Mouse (Mus musculus): ENCODE data around the gene Camk2n1.
A peak's percentile ranks its signal among the peaks of the same experiment; 100 is the strongest.

Camk2n1 gene

DNA sequence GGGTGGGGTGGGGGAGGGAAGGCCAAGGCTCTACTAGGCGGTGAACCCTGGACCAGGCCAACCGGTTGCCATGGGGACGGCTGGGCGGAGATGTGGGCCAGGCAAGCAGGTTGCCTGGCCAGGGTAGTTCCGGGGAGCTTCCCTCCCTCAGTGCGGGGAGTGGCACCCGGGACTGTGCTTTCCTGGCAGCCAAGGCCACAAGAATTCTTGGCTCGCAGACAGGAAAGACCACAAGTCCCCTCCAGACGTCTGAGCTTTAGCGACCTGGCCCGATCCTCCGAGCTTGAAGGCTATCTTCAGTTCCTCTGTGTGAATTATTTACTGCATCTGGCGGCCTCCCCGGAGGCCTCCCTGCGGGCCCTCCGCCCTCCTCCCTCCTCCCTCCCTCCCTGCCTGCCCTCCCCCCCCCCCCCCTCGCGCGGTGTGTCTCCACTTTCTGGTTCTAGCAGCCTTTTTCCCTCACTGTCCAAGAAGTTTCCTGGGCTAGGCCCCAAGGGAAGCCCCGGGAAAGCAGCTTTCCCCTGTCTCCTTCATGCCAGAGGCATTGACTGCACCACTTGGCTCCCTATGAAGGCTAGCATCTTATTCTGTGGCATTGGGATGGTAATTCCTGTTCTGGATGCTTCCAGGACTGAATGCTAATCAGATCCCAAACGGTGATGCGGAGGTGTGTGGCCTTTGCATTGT lies 10.7 kb downstream of the Camk2n1 start:
- DNase-seq (ENCODE audit: inconsistent ontology term), result peak; percentile 96

DNA sequence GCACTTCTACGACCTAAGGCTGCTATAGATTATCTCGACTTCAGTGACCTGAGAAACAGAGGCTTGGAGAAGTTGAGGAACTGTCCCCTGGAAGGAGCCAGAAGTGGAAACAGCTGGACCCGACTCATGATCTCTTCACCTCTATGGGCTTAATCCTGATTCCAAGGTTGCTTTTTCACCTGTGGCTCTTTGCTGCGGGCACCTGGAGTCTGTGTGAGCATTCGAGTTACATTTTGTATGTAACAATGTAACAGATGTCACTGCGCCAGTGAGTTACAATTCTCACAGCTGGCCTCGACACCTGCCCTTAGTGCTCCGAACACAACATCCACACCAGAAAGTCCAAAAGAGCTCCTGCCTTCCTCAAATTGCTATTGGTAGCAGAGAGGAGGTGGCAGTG lies 11.3 kb downstream of the Camk2n1 start:
- DNase-seq (ENCODE audit: inconsistent ontology term), result no peak

DNA sequence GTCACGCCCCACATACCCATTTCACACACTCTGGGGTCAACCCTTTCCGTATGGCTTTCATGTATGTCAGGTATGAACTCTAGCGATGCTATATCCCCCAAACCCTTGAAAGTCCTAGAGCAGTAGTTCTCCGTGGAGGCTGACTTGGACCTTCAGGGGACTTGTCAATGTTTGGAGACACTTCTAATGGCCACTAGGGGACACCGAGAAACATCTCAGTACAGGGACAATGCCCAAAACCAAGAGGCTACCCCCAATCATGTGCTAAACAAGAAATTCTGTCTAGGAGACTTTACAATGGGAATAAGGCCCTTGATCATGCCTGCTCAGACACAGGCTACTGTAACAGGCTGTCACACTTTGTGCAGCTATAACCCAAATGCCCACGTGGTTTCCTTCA lies 12.6 kb downstream of the Camk2n1 start:
- no peak for DNase-seq (ENCODE audit: inconsistent ontology term)

DNA sequence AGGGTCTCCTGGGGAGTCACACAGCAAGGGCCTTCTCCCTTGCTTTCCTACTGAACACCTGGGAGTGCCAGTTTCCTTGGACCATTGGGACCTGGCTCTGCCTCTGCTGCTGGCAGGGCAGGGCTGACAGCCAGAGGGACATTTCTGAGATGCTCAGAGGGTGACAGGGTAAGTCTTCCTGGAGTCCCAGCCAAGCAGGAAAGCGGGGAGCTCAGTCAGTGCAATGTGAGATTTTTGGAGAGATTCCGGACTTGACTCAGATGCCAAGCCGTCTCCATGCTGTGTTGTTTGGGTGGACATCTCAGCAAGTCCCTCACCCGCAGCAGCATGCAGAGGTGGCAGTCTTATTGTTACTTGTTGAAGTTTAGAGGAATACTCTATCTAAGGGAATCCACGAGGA lies 13.3 kb downstream of the Camk2n1 start:
- DNase-seq (ENCODE audit: inconsistent ontology term), result peak; percentile 67

DNA sequence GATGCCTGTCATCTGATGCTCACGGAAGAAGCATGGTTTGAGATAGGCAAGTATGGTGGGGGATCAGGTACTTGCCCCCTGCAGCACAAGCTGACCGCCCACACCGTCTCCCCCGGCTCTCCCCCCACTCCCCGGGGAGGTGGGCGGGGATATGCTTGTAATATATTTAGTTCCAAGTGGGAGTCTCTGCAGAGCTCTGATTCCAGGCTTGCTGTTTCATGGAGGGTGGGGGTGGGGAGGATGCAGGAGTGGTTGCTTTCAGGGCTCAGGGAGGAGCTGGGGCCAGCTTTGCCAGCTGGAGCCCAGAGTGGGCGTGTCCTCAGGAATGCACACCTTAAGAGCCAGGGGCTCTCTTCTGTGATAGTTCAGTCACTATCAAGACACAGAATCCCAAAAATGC lies 15.0 kb downstream of the Camk2n1 start:
- no peak for DNase-seq (ENCODE audit: inconsistent ontology term)

DNA sequence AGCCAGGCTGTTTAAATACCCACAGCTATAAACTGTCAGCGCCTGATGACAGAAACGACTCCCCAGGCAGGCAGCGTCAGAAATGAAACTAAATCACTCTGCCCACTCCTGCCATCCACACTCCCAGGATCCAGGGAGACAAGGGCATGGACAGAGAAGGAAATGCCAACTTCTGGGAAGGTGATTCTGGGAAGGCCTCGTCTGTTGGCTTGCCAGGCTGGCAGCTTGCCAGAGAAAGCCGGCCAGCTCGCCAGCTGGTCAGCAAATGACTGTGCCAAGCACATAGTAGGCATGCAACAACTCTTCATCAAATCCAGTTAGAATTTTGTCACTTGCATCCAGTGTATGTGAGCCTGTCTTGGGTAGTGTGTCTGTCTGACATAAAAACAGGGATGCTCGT lies 17.1 kb downstream of the Camk2n1 start:
- no peak for DNase-seq (ENCODE audit: inconsistent ontology term)

DNA sequence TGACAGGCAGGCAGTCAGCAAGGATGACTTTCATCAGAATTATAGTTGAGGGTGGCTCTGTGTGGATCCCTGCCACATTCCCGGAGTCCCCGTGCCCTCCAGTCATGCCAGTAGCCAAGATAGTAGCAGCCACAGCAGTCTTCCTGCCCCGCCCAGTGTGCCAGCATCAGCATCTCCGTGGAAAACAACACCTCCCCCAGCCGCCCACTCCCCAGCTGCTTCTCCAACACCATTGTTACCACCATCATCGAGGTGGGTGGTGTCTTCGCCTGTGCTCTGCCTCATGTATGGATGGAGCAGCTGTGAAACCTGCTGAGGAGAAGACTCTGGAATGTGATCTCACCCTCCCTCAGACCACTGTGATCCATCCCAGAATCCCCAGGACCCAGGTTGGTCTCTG lies 25.5 kb downstream of the Camk2n1 start:
- DNase-seq (ENCODE audit: inconsistent ontology term), result no peak

DNA sequence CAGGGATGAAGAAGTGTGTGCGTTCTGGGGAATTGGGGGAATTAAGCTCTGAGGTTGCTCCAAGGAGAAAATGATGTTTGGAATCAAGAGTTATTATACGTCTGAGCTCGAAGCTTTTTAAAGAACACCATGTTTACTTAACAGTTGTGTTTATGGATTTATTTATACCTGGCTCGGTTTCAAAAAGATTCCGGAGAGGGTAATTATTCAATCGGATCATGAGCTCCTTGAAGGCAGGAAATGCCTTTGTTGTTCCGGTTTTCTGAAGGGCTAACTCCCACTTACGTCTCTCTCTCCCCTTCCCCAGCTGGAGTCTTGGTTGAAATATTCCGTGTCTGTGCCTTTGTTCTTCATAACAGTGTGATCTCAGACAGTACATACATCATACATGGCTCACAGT lies 26.8 kb downstream of the Camk2n1 start:
- DNase-seq (ENCODE audit: inconsistent ontology term), result no peak

DNA sequence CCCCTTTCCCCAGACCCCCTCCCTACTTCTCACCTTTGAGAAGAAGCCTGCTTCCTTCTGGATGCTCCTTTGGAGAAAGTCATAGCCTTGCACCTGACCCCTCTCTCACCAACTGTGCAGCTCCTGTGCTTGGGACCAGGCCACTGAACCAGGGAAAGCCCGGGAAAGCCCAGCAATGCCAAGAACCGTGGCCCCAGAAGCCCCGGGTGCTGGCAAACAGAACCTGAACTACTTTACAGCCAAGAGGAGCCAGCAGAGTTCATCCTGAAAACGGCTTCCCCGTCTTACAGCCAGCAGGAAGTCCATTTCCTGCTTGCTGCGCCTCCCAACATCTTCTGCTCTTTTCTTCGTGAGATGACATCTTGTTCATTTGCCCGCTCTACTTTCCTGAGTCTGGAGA lies 28.6 kb downstream of the Camk2n1 start:
- DNase-seq (ENCODE audit: inconsistent ontology term), result no peak

DNA sequence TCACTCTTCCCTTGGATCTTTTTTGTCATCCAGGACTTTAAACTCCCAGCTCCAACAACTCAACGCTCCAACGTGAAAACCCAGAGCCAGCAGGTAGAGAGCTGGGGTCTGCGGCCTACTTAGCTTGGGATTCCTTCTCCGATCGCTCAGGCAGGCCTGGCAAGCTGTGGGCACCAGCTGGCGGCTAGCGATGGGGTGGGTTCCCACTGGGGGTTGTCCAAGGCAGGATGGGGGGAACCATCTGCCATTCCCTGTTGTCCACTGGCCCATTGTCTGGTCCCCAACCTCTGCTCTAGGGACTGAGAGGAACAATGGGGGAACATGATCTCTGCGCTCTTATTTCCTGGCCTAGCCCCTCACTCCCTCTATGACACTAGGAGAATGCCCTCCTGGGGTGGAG lies 34.1 kb downstream of the Camk2n1 start:
- DNase-seq (ENCODE audit: inconsistent ontology term), result no peak

DNA sequence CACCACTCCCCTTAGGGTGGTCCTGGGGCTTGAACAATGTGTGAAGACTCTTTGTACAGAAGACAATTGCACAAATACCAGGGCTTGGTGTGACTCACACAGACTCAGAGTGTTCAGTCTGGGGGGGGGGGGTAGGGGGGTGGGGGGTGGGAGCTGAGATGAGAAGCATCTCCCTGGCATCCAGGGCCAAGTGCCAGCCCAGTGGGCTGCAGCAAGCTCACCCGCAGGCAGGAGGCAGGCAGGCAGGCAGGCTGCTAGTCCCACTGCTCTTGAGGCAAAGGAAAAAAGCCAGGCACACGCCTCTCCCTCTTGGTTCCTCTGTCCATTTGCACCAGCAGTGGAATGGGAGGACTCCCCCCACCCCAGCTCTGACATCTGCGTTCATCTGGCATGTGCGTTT lies 37.0 kb downstream of the Camk2n1 start:
- DNase-seq (ENCODE audit: inconsistent ontology term), result peak; percentile 83

DNA sequence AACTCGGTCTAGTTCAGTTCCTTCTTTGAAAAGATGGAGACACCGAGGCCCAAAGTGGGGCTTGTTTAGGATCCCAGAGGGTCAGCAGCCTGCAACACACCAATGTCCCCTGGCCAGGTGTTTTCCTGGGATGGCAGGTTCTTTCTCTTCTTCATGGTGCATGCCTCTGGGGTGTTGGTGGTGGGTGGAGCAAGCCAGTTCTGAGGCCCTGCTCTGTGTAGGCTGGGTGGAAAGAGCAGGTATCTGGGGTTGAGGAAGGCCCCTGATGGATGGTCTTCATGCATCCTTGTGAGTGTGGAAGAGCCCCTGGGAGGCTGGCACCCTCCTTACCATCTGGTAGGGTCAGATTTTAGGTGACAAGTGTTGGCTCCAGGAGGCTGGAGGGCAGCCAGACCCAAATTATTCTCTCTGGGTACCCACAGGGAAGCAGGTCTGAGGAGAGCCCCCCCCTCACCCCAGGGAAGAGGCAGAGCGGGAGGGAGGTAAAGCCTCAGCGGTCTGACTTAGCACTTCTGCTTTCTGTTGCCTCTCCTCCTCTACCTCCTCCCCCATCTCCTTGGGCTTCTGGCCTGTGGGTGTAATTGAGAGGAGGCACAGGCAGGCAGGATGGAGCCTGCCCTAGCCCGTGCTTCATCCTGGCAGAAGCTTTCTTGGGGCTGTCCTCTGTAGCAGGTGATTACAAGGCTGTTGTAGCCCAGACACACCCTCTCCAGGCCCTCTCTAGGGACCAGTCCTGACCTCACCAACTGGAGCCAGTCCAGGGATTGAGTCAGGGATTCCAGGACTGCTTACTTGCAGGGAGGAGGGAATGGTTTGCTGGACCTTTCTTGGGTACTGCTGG lies 39.3 kb downstream of the Camk2n1 start:
- peak; percentile 89 for DNase-seq (ENCODE audit: inconsistent ontology term)

DNA sequence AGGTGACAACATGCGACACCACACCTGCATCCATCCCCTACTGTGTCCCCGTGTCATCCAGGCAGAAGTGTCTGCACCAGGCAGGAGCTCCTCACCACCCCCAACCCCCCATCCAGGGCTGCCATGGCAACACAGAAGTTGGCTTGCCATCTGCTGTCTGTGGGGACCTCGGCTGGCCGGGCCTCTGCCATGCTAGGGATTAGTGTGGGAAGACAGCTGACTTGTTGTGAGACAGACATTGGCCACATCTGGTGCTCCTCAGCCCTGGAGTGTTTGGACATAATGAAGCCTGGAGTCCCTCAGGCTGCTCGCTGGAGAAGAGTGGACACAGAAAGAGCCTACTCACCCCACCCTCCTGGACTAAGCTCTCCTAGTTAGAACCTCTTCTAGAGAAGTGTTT lies 40.8 kb downstream of the Camk2n1 start:
- DNase-seq (ENCODE audit: inconsistent ontology term), result peak; percentile 45

DNA sequence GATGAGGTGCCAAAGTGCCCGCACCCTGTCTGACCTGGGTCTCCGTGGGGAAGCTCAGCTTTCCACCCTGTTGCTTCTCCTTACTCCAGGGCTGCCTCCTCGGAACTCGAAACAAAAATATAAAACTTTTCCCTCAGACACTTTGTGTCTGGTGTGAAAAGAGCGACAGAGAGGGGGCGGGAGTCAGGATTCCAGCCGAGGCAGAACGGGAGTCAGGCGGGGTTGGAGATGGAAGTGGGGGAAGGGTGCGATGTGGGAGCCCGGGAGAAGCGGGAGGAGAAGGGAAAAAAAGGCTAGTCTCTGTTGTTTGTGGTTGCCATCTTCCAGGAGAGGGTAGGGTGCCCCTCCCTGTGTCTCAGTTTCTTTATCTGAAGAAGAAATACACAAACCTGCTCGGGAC lies 41.7 kb downstream of the Camk2n1 start:
- peak; percentile 36 for DNase-seq (ENCODE audit: inconsistent ontology term)

DNA sequence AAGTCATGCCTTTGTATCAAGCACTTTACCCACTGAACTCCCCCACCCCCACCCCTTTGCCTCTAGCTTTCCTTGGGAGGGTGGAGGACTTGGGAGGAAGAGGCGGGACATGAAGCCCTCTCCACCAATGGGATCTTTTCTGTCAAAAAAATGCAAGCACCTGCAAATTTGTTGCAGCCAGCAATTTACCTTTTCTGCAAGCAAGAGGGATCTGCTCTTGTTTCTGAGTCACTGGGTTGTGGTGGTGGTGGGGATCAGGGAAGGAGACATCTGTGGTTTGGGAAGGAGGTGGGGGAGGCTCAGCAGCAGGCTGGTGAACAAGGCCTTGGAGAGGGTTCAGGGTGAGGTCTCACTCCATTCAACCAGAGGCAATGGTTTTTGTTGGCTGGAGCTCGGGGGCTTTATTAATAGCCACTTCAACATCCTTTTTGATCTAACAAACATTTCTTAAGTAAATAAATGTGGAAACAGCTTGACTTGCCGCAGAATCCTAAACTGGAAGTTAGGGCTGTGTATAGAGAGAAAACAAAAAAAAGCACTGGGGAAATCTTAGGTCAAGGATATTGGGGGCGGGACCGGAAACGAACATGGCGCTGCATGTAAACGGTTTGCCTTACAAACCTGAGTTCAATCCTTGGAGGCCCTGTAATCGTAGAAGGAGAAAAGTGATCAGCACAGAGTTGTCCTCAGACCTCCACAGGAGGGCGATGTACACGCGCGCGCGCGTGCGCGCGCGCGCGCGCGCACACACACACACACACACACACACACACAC lies 42.8 kb downstream of the Camk2n1 start:
- DNase-seq (ENCODE audit: inconsistent ontology term), result peak; percentile 20

DNA sequence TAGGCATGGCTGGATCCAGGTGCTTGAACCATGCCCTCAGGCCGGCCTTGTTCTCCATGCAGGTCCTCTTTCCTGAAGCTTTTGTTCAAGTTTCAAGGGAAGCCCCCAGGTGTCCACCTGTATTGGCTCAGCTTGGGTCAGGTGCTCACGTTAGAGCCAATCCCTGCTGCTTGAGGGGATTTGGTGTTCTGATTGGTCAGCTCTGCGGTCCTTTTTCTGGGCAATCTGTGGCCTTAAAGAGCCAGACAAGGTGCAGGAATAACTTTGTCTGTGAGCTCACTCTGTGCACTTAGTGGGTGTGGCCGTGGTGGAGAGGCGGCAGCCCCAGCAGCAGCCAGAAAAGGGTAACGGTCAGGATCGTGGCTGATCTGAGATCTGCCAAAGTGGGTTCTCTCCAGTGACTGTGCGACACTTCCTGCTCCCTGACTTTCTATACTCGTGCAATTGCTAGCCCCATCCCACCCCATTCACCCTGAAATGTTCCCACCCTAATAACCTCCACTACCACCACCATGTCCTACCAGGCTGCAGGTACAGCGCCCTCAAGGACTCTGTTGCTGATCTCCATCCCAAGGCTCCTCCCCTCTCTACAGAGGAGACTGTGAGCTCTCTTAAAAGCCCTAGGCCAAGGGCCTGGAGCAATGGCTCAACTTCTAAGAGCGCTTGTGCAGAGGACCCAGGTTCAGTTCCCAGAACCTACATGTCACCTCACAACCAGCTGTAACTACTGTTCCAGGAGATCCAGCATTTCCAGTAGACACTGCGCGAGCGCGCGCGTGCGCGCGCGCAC lies 45.9 kb downstream of the Camk2n1 start:
- no peak for DNase-seq (ENCODE audit: inconsistent ontology term)

DNA sequence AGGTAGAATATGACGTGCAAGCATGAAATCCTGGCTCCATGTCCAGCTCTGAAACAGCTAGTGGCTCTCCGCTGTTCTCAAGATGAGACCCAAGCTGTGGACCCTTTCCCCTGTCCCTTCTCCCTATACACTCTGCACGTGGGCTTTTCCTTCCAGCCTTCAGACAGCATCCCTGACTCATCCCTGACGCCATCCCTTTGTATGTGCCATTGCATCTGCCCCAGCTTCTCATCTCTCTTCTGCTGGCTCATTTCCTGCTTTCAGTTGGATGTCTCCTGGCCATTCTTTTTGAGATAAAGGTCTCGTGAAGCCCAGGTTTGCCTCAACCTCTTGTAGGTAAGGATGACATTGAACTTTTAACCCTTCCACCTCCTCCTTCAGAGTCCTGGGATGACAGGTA lies 46.9 kb downstream of the Camk2n1 start:
- DNase-seq (ENCODE audit: inconsistent ontology term), result no peak

DNA sequence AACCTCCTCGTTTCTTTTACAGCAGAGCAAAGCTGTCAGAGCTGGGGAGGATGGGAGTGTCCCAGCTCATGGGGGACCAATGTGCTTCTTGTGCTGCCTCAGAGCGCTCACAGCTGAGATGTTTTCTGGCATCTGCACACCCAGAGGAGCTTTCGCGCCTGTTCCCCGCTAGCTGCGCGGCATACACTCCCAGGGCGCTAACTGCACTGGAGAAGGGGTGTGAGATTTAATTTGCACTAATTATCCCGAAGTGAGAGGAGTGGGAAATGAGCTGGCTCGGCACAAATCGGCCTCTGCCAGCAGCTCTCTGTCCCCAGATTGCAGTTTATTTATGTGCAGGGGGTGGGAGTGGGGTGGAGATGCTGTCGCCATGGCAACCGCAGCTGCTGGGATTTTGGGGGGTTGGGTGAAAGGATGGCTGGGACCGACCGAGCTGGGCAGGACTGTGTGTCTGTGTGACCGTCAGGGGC lies 50.6 kb downstream of the Camk2n1 start:
- peak; percentile 73 for DNase-seq (ENCODE audit: inconsistent ontology term)

DNA sequence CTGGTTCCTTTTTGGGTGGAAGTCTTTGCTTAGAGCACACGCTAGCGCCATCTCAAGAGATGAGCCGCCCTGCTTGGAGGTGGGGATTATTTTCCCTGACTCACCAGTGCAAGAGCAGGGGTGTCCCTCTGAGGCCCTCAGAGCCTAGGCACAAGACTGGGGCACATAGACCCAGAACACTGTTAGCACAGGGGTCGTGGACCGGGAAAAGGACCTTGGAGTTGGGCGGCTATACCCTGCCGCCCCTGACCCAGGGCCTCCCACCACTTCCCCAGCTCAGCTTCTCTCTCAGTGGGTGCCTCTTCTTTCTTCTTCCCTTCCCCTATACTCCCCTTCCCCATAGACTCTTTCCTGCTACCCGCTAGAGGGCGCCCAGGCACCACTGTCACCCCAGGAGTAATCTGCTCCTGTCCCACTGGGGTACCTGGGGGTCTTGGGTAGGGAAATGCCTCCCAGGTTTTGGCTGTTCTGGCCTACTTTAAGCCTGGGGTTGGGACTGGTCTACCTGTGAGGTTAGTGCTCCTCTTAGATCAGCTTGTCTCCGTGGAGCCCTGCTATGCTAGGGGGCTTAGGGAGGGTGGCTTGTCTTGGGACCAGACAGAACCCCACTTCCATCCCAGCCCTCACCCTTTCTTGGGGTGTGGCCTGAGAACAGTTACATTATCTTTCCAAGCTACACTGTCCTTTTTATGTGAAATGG lies 51.2 kb downstream of the Camk2n1 start:
- peak; percentile 43 for DNase-seq (ENCODE audit: inconsistent ontology term)

DNA sequence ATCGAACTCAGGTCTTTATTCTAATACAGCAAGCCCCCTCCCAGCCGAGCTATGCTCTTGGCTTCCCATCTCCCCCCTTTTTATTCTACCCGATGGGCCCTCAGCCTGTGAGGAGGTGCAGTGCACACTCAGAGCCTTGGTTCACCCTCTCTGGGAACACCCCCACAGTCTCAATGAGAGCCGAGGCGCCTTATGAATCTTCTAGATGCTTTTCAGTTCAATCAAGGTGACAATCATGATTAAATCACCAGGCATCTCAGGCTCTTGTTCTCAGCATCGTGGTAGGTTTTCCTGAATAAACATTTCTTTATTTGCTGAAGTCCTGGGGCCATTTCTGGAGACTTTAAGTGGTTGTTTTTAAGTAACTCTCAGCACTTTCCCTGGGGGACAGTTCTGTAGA lies 53.8 kb downstream of the Camk2n1 start:
- DNase-seq (ENCODE audit: inconsistent ontology term), result no peak

All from Muller cell, postnatal 12 days (primary cell).